Mouse (Mus musculus): ENCODE measurements at regions not wholly inside any gene's neighbourhood (a gene's known extent, or its start where the extent isn't known, plus 50 kb on each side); places are given as distances from the start of the nearest gene placed in this dataset.
A peak's percentile ranks its signal among the peaks of the same experiment; 100 is the strongest.

GRCm38 (mm10) chr17:83149336-83149735 is 65.8 kb upstream of the Pkdcc start:
- Histone ChIP-seq H3K9me3 (ENCODE audit: control insufficient read depth, low read length) (no peaks in the 10 kb centered on the region), H3K4me1 (ENCODE audit: control insufficient read depth, insufficient read depth, low read length) (peaks cover 14% of the 10 kb centered on the region; the same call in 1 of the 2 replicates), H3K9ac (ENCODE audit: low read length) (no peak overlapping the region), H3K27ac (replicated peaks; ENCODE audit: low read depth, low read length) (peak overlapping the region; percentile 75), H3K4me2 (ENCODE audit: low read depth, severe bottlenecking) (no peak overlapping the region), H3K36me3 (ENCODE audit: control insufficient read depth, insufficient read depth, low read length) (no peaks in the 10 kb centered on the region), H3K4me3 (ENCODE audit: low read depth, low read length) (no peak overlapping the region), H3K27me3 (ENCODE audit: control insufficient read depth, insufficient read depth, low read length) (peaks cover 2% of the 10 kb centered on the region; the same call in 1 of the 2 replicates)
- 77% methylated on average over 6 of the region's 6 CpGs for WGBS
- DNase-seq (ENCODE audit: low spot score) (no peak), ATAC-seq (ENCODE audit: insufficient number of reproducible peaks, low FRiP score, low TSS enrichment, low read depth) (no peak)

DNA sequence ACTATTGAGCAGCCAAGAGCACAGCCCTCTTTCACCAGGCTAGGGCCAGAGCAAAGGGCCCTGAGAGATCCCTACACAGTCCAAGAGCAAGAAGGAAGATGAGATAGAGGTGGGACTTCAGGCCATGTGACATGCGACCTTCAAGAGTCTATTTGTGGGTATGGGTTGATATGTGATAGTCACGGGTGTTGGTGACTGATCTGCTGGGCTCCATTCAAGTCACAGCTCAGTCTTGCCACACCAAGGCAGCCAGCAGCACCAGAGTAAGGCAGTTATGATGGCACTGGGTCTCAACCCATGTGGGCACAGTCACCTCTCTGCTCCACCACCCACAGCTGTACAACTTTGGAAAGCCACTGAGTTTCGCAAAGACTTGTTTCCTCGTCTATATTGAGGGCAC is 60.0 kb upstream of the Pkdcc start:
- Histone ChIP-seq H3K9me3 (ENCODE audit: control insufficient read depth, low read length) (no peaks in the 10 kb centered on the region), H3K36me3 (ENCODE audit: control insufficient read depth, insufficient read depth, low read length) (no peaks in the 10 kb centered on the region), H3K27me3 (ENCODE audit: control insufficient read depth, insufficient read depth, low read length) (peaks cover 29% of the 10 kb centered on the region), H3K9ac (ENCODE audit: low read length) (no peak overlapping the region), H3K4me1 (ENCODE audit: control insufficient read depth, insufficient read depth, low read length) (peaks cover 2% of the 10 kb centered on the region; the same call in 1 of the 2 replicates), H3K27ac (replicated peaks; ENCODE audit: low read depth, low read length) (no peak overlapping the region), H3K4me2 (ENCODE audit: low read depth, severe bottlenecking) (no peak overlapping the region), H3K4me3 (ENCODE audit: low read depth, low read length) (no peak overlapping the region)
- DNase-seq (ENCODE audit: low spot score) (no peak), ATAC-seq (ENCODE audit: insufficient number of reproducible peaks, low FRiP score, low TSS enrichment, low read depth) (no peak)
- 87% methylated on average over 4 of the region's 4 CpGs for WGBS

DNA sequence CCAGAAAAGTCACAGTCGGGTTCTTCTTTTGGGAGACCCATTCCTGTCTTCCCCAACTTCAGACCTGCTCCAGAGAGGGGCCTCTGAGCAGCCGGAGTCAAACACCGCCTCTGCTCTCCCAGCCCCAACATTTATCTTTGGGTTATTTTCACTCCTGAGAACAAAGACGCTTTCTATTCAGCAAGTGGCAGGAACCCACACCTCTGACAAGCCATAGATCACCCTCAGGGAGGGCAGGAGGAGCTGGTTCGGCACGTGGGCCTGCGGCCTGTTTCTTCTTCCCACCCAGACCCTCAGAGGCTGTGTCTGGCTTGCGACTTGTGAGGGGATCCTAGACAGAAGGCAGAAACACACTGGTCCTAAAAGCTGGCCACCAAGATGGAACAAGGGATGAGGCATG is 58.4 kb upstream of the Pkdcc start:
- DNase-seq (ENCODE audit: low spot score) (peak; percentile 61), ATAC-seq (ENCODE audit: insufficient number of reproducible peaks, low FRiP score, low TSS enrichment, low read depth) (no peak)
- Histone ChIP-seq H3K9ac (ENCODE audit: low read length) (no peak overlapping the region), H3K9me3 (ENCODE audit: control insufficient read depth, low read length) (no peaks in the 10 kb centered on the region), H3K4me2 (ENCODE audit: low read depth, severe bottlenecking) (no peak overlapping the region), H3K27me3 (ENCODE audit: control insufficient read depth, insufficient read depth, low read length) (peaks cover 40% of the 10 kb centered on the region), H3K36me3 (ENCODE audit: control insufficient read depth, insufficient read depth, low read length) (no peaks in the 10 kb centered on the region), H3K27ac (replicated peaks; ENCODE audit: low read depth, low read length) (no peak overlapping the region), H3K4me1 (ENCODE audit: control insufficient read depth, insufficient read depth, low read length) (no peaks in the 10 kb centered on the region), H3K4me3 (ENCODE audit: low read depth, low read length) (no peak overlapping the region)
- 14% methylated on average over 8 of the region's 8 CpGs for WGBS

- ATAC-seq (ENCODE audit: insufficient number of reproducible peaks, low FRiP score, low TSS enrichment, low read depth): no peak
Observed at GRCm38 (mm10) chr17:83158053-83158452, 57.0 kb upstream of the Pkdcc start.

DNA sequence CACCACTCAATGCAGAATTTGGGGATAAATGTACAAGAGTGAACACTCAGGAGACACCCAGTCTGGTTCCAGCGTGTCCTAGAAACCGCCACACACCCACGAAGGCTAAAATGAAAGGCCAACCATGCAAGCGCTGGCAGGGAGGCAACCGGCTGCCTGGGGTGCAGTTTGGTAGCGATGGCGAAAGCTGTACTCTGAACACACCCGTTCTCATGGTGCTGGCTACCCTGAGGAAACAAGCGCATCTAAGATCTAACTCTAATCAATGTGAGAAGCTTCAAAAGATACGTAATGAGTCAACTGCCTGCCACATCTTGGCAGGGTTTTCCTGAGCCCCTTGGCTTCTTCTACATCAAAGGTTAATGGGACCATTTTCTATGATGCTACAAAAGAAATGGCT is 56.4 kb upstream of the Pkdcc start:
- Histone ChIP-seq H3K27ac (replicated peaks; ENCODE audit: low read depth, low read length) (no peak overlapping the region), H3K4me3 (ENCODE audit: low read depth, low read length) (no peak overlapping the region), H3K9ac (ENCODE audit: low read length) (no peak overlapping the region), H3K4me1 (ENCODE audit: control insufficient read depth, insufficient read depth, low read length) (no peaks in the 10 kb centered on the region), H3K36me3 (ENCODE audit: control insufficient read depth, insufficient read depth, low read length) (no peaks in the 10 kb centered on the region), H3K9me3 (ENCODE audit: control insufficient read depth, low read length) (no peaks in the 10 kb centered on the region), H3K4me2 (ENCODE audit: low read depth, severe bottlenecking) (no peak overlapping the region), H3K27me3 (ENCODE audit: control insufficient read depth, insufficient read depth, low read length) (peaks cover 58% of the 10 kb centered on the region)
- WGBS: 90% methylated on average over 10 of the region's 10 CpGs
- DNase-seq (ENCODE audit: low spot score) (no peak), ATAC-seq (ENCODE audit: insufficient number of reproducible peaks, low FRiP score, low TSS enrichment, low read depth) (no peak)

More at GRCm38 (mm10) chr17:83158053-83158452, 57.0 kb upstream of the Pkdcc start:
- Histone ChIP-seq H3K9me3 (ENCODE audit: control insufficient read depth, low read length) (no peaks in the 10 kb centered on the region), H3K4me1 (ENCODE audit: control insufficient read depth, insufficient read depth, low read length) (no peaks in the 10 kb centered on the region), H3K27me3 (ENCODE audit: control insufficient read depth, insufficient read depth, low read length) (peaks cover 52% of the 10 kb centered on the region), H3K4me3 (ENCODE audit: low read depth, low read length) (no peak overlapping the region), H3K36me3 (ENCODE audit: control insufficient read depth, insufficient read depth, low read length) (no peaks in the 10 kb centered on the region), H3K9ac (ENCODE audit: low read length) (no peak overlapping the region), H3K4me2 (ENCODE audit: low read depth, severe bottlenecking) (no peak overlapping the region), H3K27ac (replicated peaks; ENCODE audit: low read depth, low read length) (no peak overlapping the region)
- WGBS: 91% methylated on average over 6 of the region's 6 CpGs
- no peak for DNase-seq (ENCODE audit: low spot score)

- Histone ChIP-seq H3K4me2 (ENCODE audit: low read depth, severe bottlenecking) (no peak overlapping the region), H3K9ac (ENCODE audit: low read length) (no peak overlapping the region), H3K4me3 (ENCODE audit: low read depth, low read length) (no peak overlapping the region), H3K9me3 (ENCODE audit: control insufficient read depth, low read length) (no peaks in the 10 kb centered on the region), H3K4me1 (ENCODE audit: control insufficient read depth, insufficient read depth, low read length) (peaks cover 9% of the 10 kb centered on the region), H3K36me3 (ENCODE audit: control insufficient read depth, insufficient read depth, low read length) (no peaks in the 10 kb centered on the region), H3K27ac (replicated peaks; ENCODE audit: low read depth, low read length) (no peak overlapping the region), H3K27me3 (ENCODE audit: control insufficient read depth, insufficient read depth, low read length) (peaks cover 68% of the 10 kb centered on the region)
- ATAC-seq (ENCODE audit: insufficient number of reproducible peaks, low FRiP score, low TSS enrichment, low read depth) (no peak), DNase-seq (ENCODE audit: low spot score) (no peak)
- WGBS: 84% methylated on average over 4 of the region's 4 CpGs
Observed at GRCm38 (mm10) chr17:83159634-83160033, 55.5 kb upstream of the Pkdcc start.

DNA sequence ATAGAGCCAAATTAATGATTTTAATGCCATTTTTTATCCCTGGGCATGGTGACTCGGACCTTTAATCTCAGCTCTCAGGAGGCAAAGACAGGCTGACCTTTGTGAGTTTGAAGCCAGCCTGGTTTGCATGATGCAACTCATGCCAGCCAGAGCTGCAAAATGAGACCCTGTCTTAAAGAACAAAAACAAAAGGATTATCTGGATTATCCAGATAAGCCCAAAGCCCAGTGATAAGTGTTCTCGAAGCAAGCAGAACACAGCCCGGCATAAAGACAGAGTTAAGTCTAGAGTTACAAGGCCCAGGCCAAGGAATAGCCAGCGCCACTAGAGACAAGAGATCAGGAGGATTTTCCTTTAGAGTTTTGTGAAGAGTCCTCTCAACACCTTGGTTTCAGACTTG is 54.8 kb upstream of the Pkdcc start:
- 65% methylated on average over 4 of the region's 4 CpGs for WGBS
- H3K4me2 ChIP-seq (ENCODE audit: low read depth, severe bottlenecking): no peak overlapping the region
- no peak overlapping the region for H3K27ac ChIP-seq (replicated peaks; ENCODE audit: low read depth, low read length)
- peaks cover 14% of the 10 kb centered on the region for H3K4me1 ChIP-seq (ENCODE audit: control insufficient read depth, insufficient read depth, low read length)
- no peaks in the 10 kb centered on the region for H3K9me3 ChIP-seq (ENCODE audit: control insufficient read depth, low read length)
- no peak overlapping the region for H3K9ac ChIP-seq (ENCODE audit: low read length)
- ATAC-seq (ENCODE audit: insufficient number of reproducible peaks, low FRiP score, low TSS enrichment, low read depth): no peak
- H3K4me3 ChIP-seq (ENCODE audit: low read depth, low read length): no peak overlapping the region
- no peak for DNase-seq (ENCODE audit: low spot score)
- peaks cover 71% of the 10 kb centered on the region for H3K27me3 ChIP-seq (ENCODE audit: control insufficient read depth, insufficient read depth, low read length)
- H3K36me3 ChIP-seq (ENCODE audit: control insufficient read depth, insufficient read depth, low read length): no peaks in the 10 kb centered on the region

- peaks cover 26% of the 10 kb centered on the region for H3K4me1 ChIP-seq (ENCODE audit: control insufficient read depth, insufficient read depth, low read length)
- H3K27me3 ChIP-seq (ENCODE audit: control insufficient read depth, insufficient read depth, low read length): peaks cover 79% of the 10 kb centered on the region
- H3K4me3 ChIP-seq (ENCODE audit: low read depth, low read length): no peak overlapping the region
- no peak for ATAC-seq (ENCODE audit: insufficient number of reproducible peaks, low FRiP score, low TSS enrichment, low read depth)
- H3K27ac ChIP-seq (replicated peaks; ENCODE audit: low read depth, low read length): no peak overlapping the region
- H3K9ac ChIP-seq (ENCODE audit: low read length): no peak overlapping the region
- no peaks in the 10 kb centered on the region for H3K9me3 ChIP-seq (ENCODE audit: control insufficient read depth, low read length)
- H3K36me3 ChIP-seq (ENCODE audit: control insufficient read depth, insufficient read depth, low read length): no peaks in the 10 kb centered on the region
- H3K4me2 ChIP-seq (ENCODE audit: low read depth, severe bottlenecking): no peak overlapping the region
- no peak for DNase-seq (ENCODE audit: low spot score)
- 74% methylated on average over 2 of the region's 2 CpGs for WGBS
Observed at GRCm38 (mm10) chr17:83161731-83162130, 53.4 kb upstream of the Pkdcc start.

DNA sequence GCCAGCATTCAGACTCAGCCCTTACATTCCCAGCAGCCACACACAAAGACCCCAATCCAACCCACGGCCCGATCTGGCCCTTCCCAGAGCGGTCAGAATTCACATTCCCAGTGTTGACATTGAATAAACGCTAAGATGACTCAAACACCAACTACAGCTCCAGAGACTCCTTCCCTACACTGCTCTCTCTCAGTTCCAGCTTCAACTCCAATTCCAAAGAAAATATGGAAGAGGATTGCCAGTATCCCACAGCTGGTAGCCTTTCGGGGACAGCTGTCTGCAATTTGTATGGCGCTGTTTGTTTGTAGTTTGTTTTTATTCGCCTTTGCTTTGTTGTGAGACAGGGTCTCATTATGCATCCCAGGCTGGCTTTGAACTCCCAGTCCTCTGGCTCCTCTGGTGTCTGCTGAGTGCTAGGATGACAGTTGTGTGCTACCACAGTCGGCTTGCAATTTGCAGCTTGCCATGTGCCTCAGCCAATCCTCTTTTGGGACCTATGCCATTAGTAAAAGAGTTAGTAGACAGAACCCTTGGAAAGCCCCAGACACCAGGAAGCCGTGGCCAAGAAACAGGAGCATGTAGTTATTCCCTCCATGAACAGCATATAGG is 51.0 kb upstream of the Pkdcc start:
- WGBS: 11% methylated on average over 9 of the region's 9 CpGs
- no peak overlapping the region for H3K9ac ChIP-seq (ENCODE audit: low read length)
- no peak overlapping the region for H3K4me2 ChIP-seq (ENCODE audit: low read depth, severe bottlenecking)
- peaks cover 65% of the 10 kb centered on the region for H3K27me3 ChIP-seq (ENCODE audit: control insufficient read depth, insufficient read depth, low read length)
- no peaks in the 10 kb centered on the region for H3K36me3 ChIP-seq (ENCODE audit: control insufficient read depth, insufficient read depth, low read length)
- H3K9me3 ChIP-seq (ENCODE audit: control insufficient read depth, low read length): no peaks in the 10 kb centered on the region
- ATAC-seq (ENCODE audit: insufficient number of reproducible peaks, low FRiP score, low TSS enrichment, low read depth) (no peak), DNase-seq (ENCODE audit: low spot score) (no peak)
- H3K4me3 ChIP-seq (ENCODE audit: low read depth, low read length): no peak overlapping the region
- H3K4me1 ChIP-seq (ENCODE audit: control insufficient read depth, insufficient read depth, low read length): peaks cover 28% of the 10 kb centered on the region
- H3K27ac ChIP-seq (replicated peaks; ENCODE audit: low read depth, low read length): no peak overlapping the region
